Mouse (Mus musculus): ENCODE data around the gene Defa31.
"Not testable (repeated sequence)": the region's sequence is repeated elsewhere in the genome, so short reads cannot be mapped to it uniquely, and the experiment has no call there.

Gene Defa31

GRCm38 (mm10) chr8:21191314-21191713 lies at the start of gene Defa31:
Gene Defa31 (plus strand): TSS chr8:21191614.
- not testable (repeated sequence) for DNase-seq (ENCODE audit: low spot score)

DNA sequence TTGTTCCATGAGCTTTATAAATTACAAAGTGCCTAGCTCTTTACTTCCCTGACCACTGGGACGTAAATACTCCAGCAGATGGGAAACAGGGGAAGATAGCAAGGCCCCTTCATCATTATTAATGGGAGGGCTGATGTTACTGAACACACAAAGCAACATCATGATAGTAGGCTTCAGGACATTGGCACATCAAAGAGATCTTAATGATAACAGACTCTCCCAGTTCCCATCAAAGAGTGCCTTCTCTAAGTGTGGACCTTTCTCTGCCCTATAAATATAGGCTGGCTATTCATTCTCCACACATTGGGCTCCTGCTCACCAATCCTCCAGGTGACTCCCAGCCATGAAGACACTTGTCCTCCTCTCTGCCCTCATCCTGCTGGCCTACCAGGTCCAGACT lies 29.4 kb upstream of the Defa31 start, which contains the start of gene Defa22:
Gene Defa22, plus strand, starts transcription at position 301 of the 400 bp plus-strand sequence.
- not testable (repeated sequence) for DNase-seq (ENCODE audit: low spot score)

- not testable (repeated sequence) for DNase-seq (ENCODE audit: low spot score)
Observed at GRCm38 (mm10) chr8:21201261-21201660, 9.8 kb downstream of the Defa31 start, which contains the start of gene Gm15293. Gene Gm15293 (plus strand): TSS chr8:21201561.
